Mouse (Mus musculus): ENCODE results near the gene Camk1d.

DNA sequence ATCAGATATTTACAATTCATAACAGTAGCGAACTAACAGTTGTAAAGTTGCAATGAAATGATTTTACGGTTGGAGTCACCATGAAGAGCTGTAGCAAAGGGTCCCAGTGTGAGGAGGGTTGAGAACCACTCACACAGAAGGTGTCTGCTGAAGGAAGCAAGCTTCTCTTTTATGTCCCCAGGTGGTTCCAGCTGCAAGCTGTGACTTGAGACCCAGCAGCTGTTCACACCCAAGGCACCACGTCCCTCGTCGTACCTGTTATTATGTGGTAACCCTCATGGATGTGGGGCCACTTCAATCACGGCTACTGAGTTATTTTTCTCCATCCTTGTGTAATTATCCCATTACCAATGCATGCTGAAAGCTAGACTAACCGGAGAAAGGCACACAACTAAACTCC lies 71.1 kb downstream of the Camk1d start:
- no peak for TF ChIP-seq CTCF (IDR thresholded peaks at IDR 0.05; ENCODE audit: low read depth)
- no peak for TF ChIP-seq EP300 (IDR thresholded peaks at IDR 0.05; ENCODE audit: low read depth)

Data from heart, postnatal 0 days (tissue).